Mouse (Mus musculus) urinary bladder, adult 18-20 months (tissue): ENCODE data around the gene Tenm4.

ENCODE experiments used
- DNase-seq, 2 experiments: peaks; one replicate each; pipeline ENCODE4 v3.0.0; 2022; ENCODE audit warnings: low spot score in 2 of 2, mixed read lengths in 2 of 2

Gene Tenm4

GRCm38 (mm10) chr7:96773585-96774225 lies 602.7 kb downstream of the Tenm4 start:
- no peak for DNase-seq

- no peak for DNase-seq
These were observed 604.0 kb downstream of the Tenm4 start for GRCm38 (mm10) chr7:96775080-96775486.

GRCm38 (mm10) chr7:96777938-96778600 lies 607.0 kb downstream of the Tenm4 start:
- no peak for DNase-seq

GRCm38 (mm10) chr7:96778601-96778969 lies 607.5 kb downstream of the Tenm4 start:
- DNase-seq = no peak

GRCm38 (mm10) chr7:96780556-96780955 lies 609.5 kb downstream of the Tenm4 start:
- no peak for DNase-seq

- DNase-seq = no peak
These were observed 610.0 kb downstream of the Tenm4 start for GRCm38 (mm10) chr7:96781068-96781467.

- no peak for DNase-seq
These were observed 611.6 kb downstream of the Tenm4 start for GRCm38 (mm10) chr7:96782686-96783085.

- no peak for DNase-seq
These were observed 614.8 kb downstream of the Tenm4 start for GRCm38 (mm10) chr7:96785808-96786207.

- DNase-seq = no peak
These were observed 615.4 kb downstream of the Tenm4 start for GRCm38 (mm10) chr7:96786262-96787044.

- DNase-seq = no peak
These were observed 617.1 kb downstream of the Tenm4 start for GRCm38 (mm10) chr7:96788135-96788534.

GRCm38 (mm10) chr7:96790326-96790725 lies 619.3 kb downstream of the Tenm4 start:
- no peak for DNase-seq

GRCm38 (mm10) chr7:96792456-96793229 lies 621.6 kb downstream of the Tenm4 start:
- no peak for DNase-seq

GRCm38 (mm10) chr7:96796033-96796741 lies 625.1 kb downstream of the Tenm4 start:
- no peak for DNase-seq

- no peak for DNase-seq
These were observed 625.9 kb downstream of the Tenm4 start for GRCm38 (mm10) chr7:96796788-96797485.

- no peak for DNase-seq
These were observed 626.8 kb downstream of the Tenm4 start for GRCm38 (mm10) chr7:96797716-96798332.

GRCm38 (mm10) chr7:96799816-96800215 lies 628.8 kb downstream of the Tenm4 start:
- no peak for DNase-seq

- DNase-seq = no peak
These were observed 630.3 kb downstream of the Tenm4 start for GRCm38 (mm10) chr7:96801368-96801767.

GRCm38 (mm10) chr7:96802216-96802615 lies 631.2 kb downstream of the Tenm4 start:
- DNase-seq = no peak

- no peak for DNase-seq
These were observed 635.5 kb downstream of the Tenm4 start for GRCm38 (mm10) chr7:96806561-96806960.
